Mouse (Mus musculus): Measurements from ENCODE around the gene Dync1h1. TPM values are rescaled to one million over a fixed set of nuclear protein-coding genes. Genes with fewer than 3 reads are reported as not detected.

Gene Dync1h1
- total RNA-seq, 2 experiments from 2014 or later = 66.2 to 107 TPM

- ATAC-seq (replicated peaks; ENCODE audit: low FRiP score, poor library complexity, severe bottlenecking) = no peak
These were observed 844 bp upstream of the Dync1h1 start for GRCm38 (mm10) chr12:110600225-110600991.

- no peak for ATAC-seq (replicated peaks; ENCODE audit: low FRiP score, poor library complexity, severe bottlenecking)
These were observed 4.9 kb downstream of the Dync1h1 start for GRCm38 (mm10) chr12:110606161-110606560.

- no peak for ATAC-seq (replicated peaks; ENCODE audit: low FRiP score, poor library complexity, severe bottlenecking)
These were observed 5.4 kb downstream of the Dync1h1 start for GRCm38 (mm10) chr12:110606676-110607075.

- ATAC-seq (replicated peaks; ENCODE audit: low FRiP score, poor library complexity, severe bottlenecking) = peak; percentile 49; the same call in 1 of the 2 replicates
These were observed 7.4 kb downstream of the Dync1h1 start for GRCm38 (mm10) chr12:110608460-110609152.

GRCm38 (mm10) chr12:110609153-110609497, 7.9 kb downstream of the Dync1h1 start:
- no peak for ATAC-seq (replicated peaks; ENCODE audit: low FRiP score, poor library complexity, severe bottlenecking)

- no peak for ATAC-seq (replicated peaks; ENCODE audit: low FRiP score, poor library complexity, severe bottlenecking)
These were observed 9.5 kb downstream of the Dync1h1 start for GRCm38 (mm10) chr12:110610713-110611112.

- ATAC-seq (replicated peaks; ENCODE audit: low FRiP score, poor library complexity, severe bottlenecking) = no peak
These were observed 28.8 kb downstream of the Dync1h1 start for GRCm38 (mm10) chr12:110630056-110630455.

GRCm38 (mm10) chr12:110636293-110636692, 35.0 kb downstream of the Dync1h1 start:
- no peak for ATAC-seq (replicated peaks; ENCODE audit: low FRiP score, poor library complexity, severe bottlenecking)

- ATAC-seq (replicated peaks; ENCODE audit: low FRiP score, poor library complexity, severe bottlenecking) = no peak
These were observed 36.4 kb downstream of the Dync1h1 start for GRCm38 (mm10) chr12:110637507-110638114.

GRCm38 (mm10) chr12:110650241-110650641, 49.0 kb downstream of the Dync1h1 start:
- no peak for ATAC-seq (replicated peaks; ENCODE audit: low FRiP score, poor library complexity, severe bottlenecking)

GRCm38 (mm10) chr12:110651464-110651863, 50.2 kb downstream of the Dync1h1 start:
- no peak for ATAC-seq (replicated peaks; ENCODE audit: low FRiP score, poor library complexity, severe bottlenecking)

GRCm38 (mm10) chr12:110661746-110662145, 60.5 kb downstream of the Dync1h1 start:
- no peak for ATAC-seq (replicated peaks; ENCODE audit: low FRiP score, poor library complexity, severe bottlenecking)

GRCm38 (mm10) chr12:110667466-110668077, 66.3 kb downstream of the Dync1h1 start:
- no peak for ATAC-seq (replicated peaks; ENCODE audit: low FRiP score, poor library complexity, severe bottlenecking)

GRCm38 (mm10) chr12:110674243-110674642, 73.0 kb downstream of the Dync1h1 start:
- ATAC-seq (replicated peaks; ENCODE audit: low FRiP score, poor library complexity, severe bottlenecking) = no peak

- ATAC-seq (replicated peaks; ENCODE audit: low FRiP score, poor library complexity, severe bottlenecking) = no peak
These were observed 79.9 kb downstream of the Dync1h1 start for GRCm38 (mm10) chr12:110681191-110681590.

GRCm38 (mm10) chr12:110681878-110682277, 80.6 kb downstream of the Dync1h1 start:
- no peak for ATAC-seq (replicated peaks; ENCODE audit: low FRiP score, poor library complexity, severe bottlenecking)

- no peak for ATAC-seq (replicated peaks; ENCODE audit: low FRiP score, poor library complexity, severe bottlenecking)
These were observed 81.5 kb downstream of the Dync1h1 start, which contains the start of gene 1700001K19Rik for GRCm38 (mm10) chr12:110682561-110683299. Gene 1700001K19Rik, minus strand, starts transcription at chr12:110682619.

GRCm38 (mm10) chr12:110683580-110683979, 82.3 kb downstream of the Dync1h1 start:
- ATAC-seq (replicated peaks; ENCODE audit: low FRiP score, poor library complexity, severe bottlenecking) = no peak

- ATAC-seq (replicated peaks; ENCODE audit: low FRiP score, poor library complexity, severe bottlenecking) = no peak
These were observed 86.9 kb downstream of the Dync1h1 start for GRCm38 (mm10) chr12:110687894-110688734.
